ENCODE assay signal across 13 mouse cellular contexts in the genomic region with DNA sequence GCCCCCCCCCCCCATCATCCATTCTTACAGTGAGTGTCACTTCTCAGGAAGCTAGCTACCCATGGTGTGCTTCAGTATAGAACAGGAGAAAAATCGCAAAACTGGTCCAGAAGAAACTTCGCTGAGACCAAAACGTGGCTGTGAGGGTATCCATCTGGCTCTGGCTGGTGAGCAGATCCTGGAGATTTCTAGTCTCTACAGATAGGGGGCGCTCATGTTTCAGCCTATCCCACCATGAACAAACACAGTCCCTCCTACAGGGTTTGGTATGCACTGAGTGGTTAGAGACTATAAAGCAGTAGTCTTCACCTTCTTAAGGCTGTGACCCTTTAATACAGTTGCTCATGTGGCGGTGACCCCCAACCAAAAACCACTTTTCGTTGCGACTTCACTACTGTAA.
A peak's percentile ranks its signal among the peaks of the same experiment; 100 is the strongest.
DNase-seq lines count a peak whose midpoint lies in the region; ATAC-seq and TF ChIP-seq lines count a peak whose summit lies in the region.
"Had no signal": no experiment of that assay in that cellular context is flagged by ENCODE, and none has a peak within 500 bp of the region (broad histone marks: within the 10 kb centered on the region; RNA-seq: fewer than 3 reads in every experiment).

No protein-coding gene starts in this region.

- no peak for DNase-seq in heart, adult 2 months
- no peak for DNase-seq in heart, adult 9 months (ENCODE audit: low spot score in 2 of 2)
- peak; percentile 68 for DNase-seq in lung, postnatal 0 days (ENCODE audit: low spot score)
- DNase-seq in lung, postnatal 36 days: no peak
- DNase-seq in ES-E14 (ENCODE audit: low read depth, low spot score): peak; percentile 37
- peak; percentile 59 for DNase-seq in induced T-regulatory cell, adult 2 months (ENCODE audit: low read depth)
- DNase-seq in spleen, postnatal 4 days (ENCODE audit: low spot score in 2 of 2): no peak
- no peak for DNase-seq in frontal cortex, postnatal 25 days (ENCODE audit: low spot score in 2 of 2)
- DNase-seq: adrenal gland, postnatal 36 days; kidney, adult 11 months; layer of hippocampus, adult 9-11 months; liver, embryonic 13.5 days had no signal

- intact Hi-C loops in heart, adult 2 months (cut with DNase I): no loop called here

- H3K79me2 ChIP-seq in heart, adult 2 months (replicated peaks; ENCODE audit: control insufficient read depth, insufficient read depth, low read length): no peaks in the 10 kb centered on the region

- no peak for TF ChIP-seq POLR2A in heart, adult 2 months (IDR thresholded peaks at IDR 0.05; ENCODE audit: insufficient read depth, low read depth, low read length)

- no peak overlapping the region for H3K4me3 ChIP-seq in heart, adult 2 months
- H3K4me3 ChIP-seq in lung, postnatal 0 days (ENCODE audit: low read depth, low read length): no peak overlapping the region
- H3K4me3 ChIP-seq in ES-E14 (ENCODE audit: insufficient read depth in 1 of 2, low read depth in 1 of 2, low read length in 2 of 2, poor library complexity in 1 of 2, severe bottlenecking in 1 of 2): no peak overlapping the region
- H3K4me3 ChIP-seq: heart, embryonic 12.5 days; liver, embryonic 13.5 days had no signal

- TF ChIP-seq CTCF in heart, adult 2 months (IDR thresholded peaks at IDR 0.05): peak; percentile 60
- peak; percentile 73 for TF ChIP-seq CTCF in lung, postnatal 0 days (IDR thresholded peaks at IDR 0.05)

- no peak overlapping the region for H3K9ac ChIP-seq in heart, adult 2 months (ENCODE audit: low read depth, low read length)
- no peak overlapping the region for H3K9ac ChIP-seq in lung, postnatal 0 days (replicated peaks; ENCODE audit: low read depth)
- H3K9ac ChIP-seq in ES-E14 (ENCODE audit: insufficient read depth, low read depth, low read length, poor library complexity, severe bottlenecking): no peak overlapping the region
- H3K9ac ChIP-seq: heart, embryonic 12.5 days; liver, embryonic 13.5 days had no signal

- H3K4me2 ChIP-seq in lung, postnatal 0 days (replicated peaks; ENCODE audit: low read depth, low read length): no peak overlapping the region
- H3K4me2 ChIP-seq: heart, embryonic 12.5 days; liver, embryonic 13.5 days had no signal

- no peaks in the 10 kb centered on the region for H3K27me3 ChIP-seq in heart, adult 2 months (ENCODE audit: control insufficient read depth, insufficient read depth, low read length)
- no peaks in the 10 kb centered on the region for H3K27me3 ChIP-seq in lung, postnatal 0 days (replicated peaks; ENCODE audit: insufficient read depth, low read length)

- WGBS in heart, adult 2 months: 65% methylated on average over 7 of the region's 7 CpGs
- 58% methylated on average over 7 of the region's 7 CpGs for WGBS in lung, postnatal 0 days

- H3K4me1 ChIP-seq in heart, adult 2 months (ENCODE audit: control insufficient read depth, insufficient read depth, low read length): peaks cover 9% of the 10 kb centered on the region
- no peaks in the 10 kb centered on the region for H3K4me1 ChIP-seq in lung, postnatal 0 days (ENCODE audit: insufficient read depth, low read depth, low read length)
- H3K4me1 ChIP-seq in ES-E14 (ENCODE audit: control insufficient read depth in 2 of 2, insufficient read depth in 2 of 2, low read length in 2 of 2, poor library complexity in 1 of 2): peaks cover 0 to 18% of the 10 kb centered on the region in 2 experiments; a peak in 1 of 4 replicates

- no peak for TF ChIP-seq EP300 in heart, adult 2 months (IDR thresholded peaks at IDR 0.05; ENCODE audit: insufficient read depth, low read depth, low read length)
- no peak for TF ChIP-seq EP300 in lung, postnatal 0 days (IDR thresholded peaks at IDR 0.05)

- ATAC-seq in lung, postnatal 0 days: 0 out of 2 replicates have a peak, but pooled peaks have one; percentile 12

- in situ Hi-C loops in ES-E14 (cut with MboI; ENCODE audit: low sequenced_read_pairs in 2 of 2, unreplicated experiment in 2 of 2): no loop called here

- H3K27ac ChIP-seq in heart, adult 2 months: no peak overlapping the region
- no peak overlapping the region for H3K27ac ChIP-seq in lung, postnatal 0 days (ENCODE audit: low read length)
- no peak overlapping the region for H3K27ac ChIP-seq in ES-E14 (ENCODE audit: insufficient read depth, low read depth, low read length, poor library complexity, severe bottlenecking)
- H3K27ac ChIP-seq: liver, embryonic 13.5 days had no signal

- no peaks in the 10 kb centered on the region for H3K36me3 ChIP-seq in heart, adult 2 months (ENCODE audit: control insufficient read depth, insufficient read depth, low read length)
- no peaks in the 10 kb centered on the region for H3K36me3 ChIP-seq in lung, postnatal 0 days (ENCODE audit: insufficient read depth, low read length)
- H3K36me3 ChIP-seq in ES-E14 (ENCODE audit: control insufficient read depth, insufficient read depth, low read length, poor library complexity, severe bottlenecking): no peaks in the 10 kb centered on the region
- H3K36me3 ChIP-seq: heart, embryonic 12.5 days; liver, embryonic 13.5 days had no signal

- H3K9me3 ChIP-seq in lung, postnatal 0 days (ENCODE audit: low read length): no peaks in the 10 kb centered on the region
- no peaks in the 10 kb centered on the region for H3K9me3 ChIP-seq in ES-E14 (ENCODE audit: control insufficient read depth, insufficient read depth, low read depth, low read length)
- H3K9me3 ChIP-seq: liver, embryonic 13.5 days had no signal

TF ChIP-seq in ES-E14, 5 proteins besides CTCF, POLR2A, EP300 and RAD21:
- TF ChIP-seq ZC3H11A (IDR thresholded peaks at IDR 0.05; ENCODE audit: borderline replicate concordance, low read depth, low read length) (peak; percentile 8; the same call in 1 of the 2 replicates), HCFC1 (IDR thresholded peaks at IDR 0.05; ENCODE audit: borderline replicate concordance, insufficient read depth, low read length) (no peak), ZNF384 (IDR thresholded peaks at IDR 0.05; ENCODE audit: low read depth, low read length) (no peak)

Comparison
In these comparisons a context has a peak if more than half of its experiments do, and no peak if none do; other contexts are left out.
1. DNase-seq: peak in lung, postnatal 0 days (single experiment), ES-E14 (single experiment) and induced T-regulatory cell, adult 2 months (single experiment); none in heart, adult 2 months (0 of 2), heart, adult 9 months (0 of 2), lung, postnatal 36 days (single experiment), spleen, postnatal 4 days (0 of 2) and frontal cortex, postnatal 25 days (0 of 2).